Mouse (Mus musculus): Measurements from ENCODE around the gene Smarca4.
A peak's percentile ranks its signal among the peaks of the same experiment; 100 is the strongest.

Smarca4 gene

GRCm38 (mm10) chr9:21601073-21601472 lies 14.9 kb upstream of the Smarca4 start:
- no peak for DNase-seq (ENCODE audit: low read depth, low spot score)

GRCm38 (mm10) chr9:21601722-21602399 lies 14.1 kb upstream of the Smarca4 start:
- peak; percentile 71 for DNase-seq (ENCODE audit: low read depth, low spot score)

- no peak for DNase-seq (ENCODE audit: low read depth, low spot score)
Measured at GRCm38 (mm10) chr9:21604119-21604518, 11.8 kb upstream of the Smarca4 start.

GRCm38 (mm10) chr9:21605865-21606264 lies 10.1 kb upstream of the Smarca4 start:
- DNase-seq (ENCODE audit: low read depth, low spot score): no peak

GRCm38 (mm10) chr9:21606648-21607047 lies 9.3 kb upstream of the Smarca4 start:
- DNase-seq (ENCODE audit: low read depth, low spot score): no peak

GRCm38 (mm10) chr9:21609861-21610260 lies 6.1 kb upstream of the Smarca4 start:
- DNase-seq (ENCODE audit: low read depth, low spot score): no peak

- no peak for DNase-seq (ENCODE audit: low read depth, low spot score)
Measured at GRCm38 (mm10) chr9:21614864-21615616, 929 bp upstream of the Smarca4 start.

- DNase-seq (ENCODE audit: low read depth, low spot score): peak; percentile 86
Measured at GRCm38 (mm10) chr9:21616232-21616781, 338 bp downstream of the Smarca4 start.

- DNase-seq (ENCODE audit: low read depth, low spot score): no peak
Measured at GRCm38 (mm10) chr9:21617066-21617465, 1.1 kb downstream of the Smarca4 start.

GRCm38 (mm10) chr9:21620229-21620628 lies 4.3 kb downstream of the Smarca4 start:
- DNase-seq (ENCODE audit: low read depth, low spot score): no peak

GRCm38 (mm10) chr9:21622676-21623075 lies 6.7 kb downstream of the Smarca4 start:
- DNase-seq (ENCODE audit: low read depth, low spot score): no peak

- no peak for DNase-seq (ENCODE audit: low read depth, low spot score)
Measured at GRCm38 (mm10) chr9:21625342-21626339, 9.7 kb downstream of the Smarca4 start.

GRCm38 (mm10) chr9:21626571-21626970 lies 10.6 kb downstream of the Smarca4 start:
- no peak for DNase-seq (ENCODE audit: low read depth, low spot score)

- no peak for DNase-seq (ENCODE audit: low read depth, low spot score)
Measured at GRCm38 (mm10) chr9:21627145-21627795, 11.3 kb downstream of the Smarca4 start.

- peak; percentile 20 for DNase-seq (ENCODE audit: low read depth, low spot score)
Measured at GRCm38 (mm10) chr9:21630673-21631072, 14.7 kb downstream of the Smarca4 start.

- no peak for DNase-seq (ENCODE audit: low read depth, low spot score)
Measured at GRCm38 (mm10) chr9:21633106-21633505, 17.1 kb downstream of the Smarca4 start.

- DNase-seq (ENCODE audit: low read depth, low spot score): no peak
Measured at GRCm38 (mm10) chr9:21635639-21636038, 19.7 kb downstream of the Smarca4 start.

GRCm38 (mm10) chr9:21639031-21639430 lies 23.1 kb downstream of the Smarca4 start:
- no peak for DNase-seq (ENCODE audit: low read depth, low spot score)

- DNase-seq (ENCODE audit: low read depth, low spot score): no peak
Measured at GRCm38 (mm10) chr9:21646366-21646765, 30.4 kb downstream of the Smarca4 start.

GRCm38 (mm10) chr9:21647721-21648120 lies 31.8 kb downstream of the Smarca4 start:
- DNase-seq (ENCODE audit: low read depth, low spot score): no peak

GRCm38 (mm10) chr9:21652263-21652662 lies 36.3 kb downstream of the Smarca4 start:
- DNase-seq (ENCODE audit: low read depth, low spot score): no peak

All from embryo, embryonic 11.5 days (tissue).